Mouse (Mus musculus) hindbrain, embryonic 12.5 days (tissue): ENCODE measurements around the gene Zmynd15. TPM values are rescaled to one million over a fixed set of nuclear protein-coding genes. Genes with fewer than 3 reads are reported as not detected.
A peak's percentile ranks its signal among the peaks of the same experiment; 100 is the strongest.
"Not testable (repeated sequence)": the region's sequence is repeated elsewhere in the genome, so short reads cannot be mapped to it uniquely, and the experiment has no call there.

Source experiments
- ATAC-seq: fragments of 200-750 bp; cut with Nextera tagmentation; 2 replicates; pipeline ENCODE4 v1.8.0; 2017; ENCODE audit warnings: moderate TSS enrichment; ENCODE audit not compliant: low FRiP score
- H3K27ac ChIP-seq: fragments of 300-500 bp; sonication (generic); 2 replicates; pipeline ENCODE4 v1.5.1; 2016; ENCODE audit warnings: mild to moderate bottlenecking
- H3K27me3 ChIP-seq: fragments of 300-500 bp; sonication (generic); 2 replicates; pipeline ENCODE4 v1.6.1; 2016; ENCODE audit warnings: mild to moderate bottlenecking
- H3K36me3 ChIP-seq: fragments of 300-500 bp; sonication (generic); 2 replicates; pipeline ENCODE4 v1.6.1; 2016; ENCODE audit warnings: mild to moderate bottlenecking
- H3K4me1 ChIP-seq: fragments of 300-500 bp; sonication (generic); 2 replicates; pipeline ENCODE4 v1.6.1; 2016
- H3K4me2 ChIP-seq: fragments of 300-500 bp; sonication (generic); replicated peaks from 2 replicates; pipeline ENCODE4 v1.6.1; 2016; ENCODE audit warnings: mild to moderate bottlenecking
- H3K4me3 ChIP-seq: fragments of 300-500 bp; sonication (generic); 2 replicates; pipeline ENCODE4 v1.5.1; 2016; ENCODE audit warnings: mild to moderate bottlenecking
- H3K9ac ChIP-seq: fragments of 300-500 bp; sonication (generic); 2 replicates; pipeline ENCODE4 v1.6.1; 2016; ENCODE audit warnings: mild to moderate bottlenecking, moderate library complexity
- H3K9me3 ChIP-seq: fragments of 300-500 bp; sonication (generic); replicated peaks from 2 replicates; pipeline ENCODE4 v1.6.1; 2016; ENCODE audit warnings: mild to moderate bottlenecking
- WGBS: fragments of 180-500 bp; shearing (Covaris S2); methylation state at CpG from one replicate; pipeline ENCODE4 v1.1.7; 2016; 5-methylcytosine and 5-hydroxymethylcytosine counted together
- polyA plus RNA-seq: library from polyadenylated mRNA; unstranded; fragments of >200 nt; fragmentation: Nextera tagmentation; extraction: Ambion mirVana; gene quantifications from 2 replicates; pipeline ENCODE4 v1.2.1, GENCODE M21; 2016

Gene Zmynd15
- polyA plus RNA-seq, result 0.60 and 1.1 TPM in 2 replicates

GRCm38 (mm10) chr11:70458688-70459600, at the start of gene Zmynd15:
Zmynd15 (plus strand) TSS chr11:70459433.
- H3K36me3 ChIP-seq, result no peaks in the 10 kb centered on the region
- H3K27ac ChIP-seq, result no peak within 1 kb of the TSS
- H3K4me3 ChIP-seq, result peak within 1 kb of the TSS; percentile 40
- no peaks in the 10 kb centered on the region for H3K9me3 ChIP-seq
- 21% methylated on average over 32 of the region's 32 CpGs for WGBS
- peak within 1 kb of the TSS; percentile 75 for H3K4me2 ChIP-seq
- peaks cover 9% of the 10 kb centered on the region; the same call in 1 of the 2 replicates for H3K4me1 ChIP-seq
- H3K9ac ChIP-seq, result peak within 1 kb of the TSS; percentile 63
- ATAC-seq, result no peak
- peaks cover 47% of the 10 kb centered on the region for H3K27me3 ChIP-seq

GRCm38 (mm10) chr11:70409594-70410296, 49.5 kb upstream of the Zmynd15 start, which contains the start of gene Pelp1:
Pelp1 (minus strand) TSS chr11:70410031.
- H3K9me3 ChIP-seq, result no peaks in the 10 kb centered on the region
- peaks cover 13% of the 10 kb centered on the region for H3K36me3 ChIP-seq
- H3K4me3 ChIP-seq, result peak within 1 kb of the TSS; percentile 100
- under 1% methylated on average over 59 of the region's 59 CpGs for WGBS
- H3K9ac ChIP-seq, result peak within 1 kb of the TSS; percentile 97
- peaks cover 16% of the 10 kb centered on the region for H3K4me1 ChIP-seq
- H3K27ac ChIP-seq, result peak within 1 kb of the TSS; percentile 70; the same call in 1 of the 2 replicates
- H3K4me2 ChIP-seq, result peak within 1 kb of the TSS; percentile 98
- peak; percentile 98 for ATAC-seq
- H3K27me3 ChIP-seq, result no peaks in the 10 kb centered on the region

- Histone ChIP-seq H3K9ac (peak overlapping the region; percentile 97), H3K9me3 (no peaks in the 10 kb centered on the region), H3K27ac (0 out of 2 replicates have a peak overlapping the region, but pooled peaks have one; percentile 70), H3K4me1 (peaks cover 16% of the 10 kb centered on the region), H3K27me3 (no peaks in the 10 kb centered on the region), H3K4me2 (peak overlapping the region; percentile 98), H3K4me3 (peak overlapping the region; percentile 100), H3K36me3 (peaks cover 8% of the 10 kb centered on the region)
- 61% methylated on average over 6 of the region's 6 CpGs for WGBS
- ATAC-seq, result no peak
Measured at GRCm38 (mm10) chr11:70410297-70410643, 49.0 kb upstream of the Zmynd15 start.

GRCm38 (mm10) chr11:70412591-70412990, 46.6 kb upstream of the Zmynd15 start:
- WGBS, result 74% methylated on average over 5 of the region's 5 CpGs
- peaks cover 16% of the 10 kb centered on the region for H3K4me1 ChIP-seq
- no peak overlapping the region for H3K9ac ChIP-seq
- H3K4me2 ChIP-seq, result no peak overlapping the region
- H3K36me3 ChIP-seq, result no peaks in the 10 kb centered on the region
- no peaks in the 10 kb centered on the region for H3K27me3 ChIP-seq
- no peak overlapping the region for H3K4me3 ChIP-seq
- no peak for ATAC-seq
- no peaks in the 10 kb centered on the region for H3K9me3 ChIP-seq
- H3K27ac ChIP-seq, result no peak overlapping the region

- no peaks in the 10 kb centered on the region for H3K36me3 ChIP-seq
- 16% methylated on average over 3 of the region's 3 CpGs for WGBS
- no peak overlapping the region for H3K4me2 ChIP-seq
- H3K4me3 ChIP-seq, result no peak overlapping the region
- no peak overlapping the region for H3K9ac ChIP-seq
- H3K9me3 ChIP-seq, result no peaks in the 10 kb centered on the region
- H3K4me1 ChIP-seq, result peaks cover 5% of the 10 kb centered on the region
- no peak overlapping the region for H3K27ac ChIP-seq
- no peaks in the 10 kb centered on the region for H3K27me3 ChIP-seq
- no peak for ATAC-seq
Measured at GRCm38 (mm10) chr11:70413961-70414360, 45.3 kb upstream of the Zmynd15 start.

- H3K27me3 ChIP-seq, result no peaks in the 10 kb centered on the region
- no peaks in the 10 kb centered on the region for H3K9me3 ChIP-seq
- WGBS, result 58% methylated on average over 4 of the region's 4 CpGs
- H3K9ac ChIP-seq, result no peak overlapping the region
- H3K27ac ChIP-seq, result no peak overlapping the region
- no peak overlapping the region for H3K4me3 ChIP-seq
- no peak overlapping the region for H3K4me2 ChIP-seq
- no peaks in the 10 kb centered on the region for H3K4me1 ChIP-seq
- no peaks in the 10 kb centered on the region for H3K36me3 ChIP-seq
- ATAC-seq, result no peak
Measured at GRCm38 (mm10) chr11:70418199-70418598, 41.0 kb upstream of the Zmynd15 start.

GRCm38 (mm10) chr11:70419486-70419885, 39.7 kb upstream of the Zmynd15 start:
- WGBS, result 71% methylated on average over 5 of the region's 5 CpGs
- Histone ChIP-seq H3K4me3 (no peak overlapping the region), H3K4me1 (no peaks in the 10 kb centered on the region), H3K9me3 (no peaks in the 10 kb centered on the region), H3K36me3 (no peaks in the 10 kb centered on the region), H3K9ac (no peak overlapping the region), H3K27ac (no peak overlapping the region), H3K27me3 (no peaks in the 10 kb centered on the region), H3K4me2 (no peak overlapping the region)
- ATAC-seq, result no peak

- 74% methylated on average over 6 of the region's 6 CpGs for WGBS
- not testable (repeated sequence) for H3K27ac ChIP-seq
Measured at GRCm38 (mm10) chr11:70426598-70426997, 32.6 kb upstream of the Zmynd15 start.

GRCm38 (mm10) chr11:70431574-70431973, 27.7 kb upstream of the Zmynd15 start:
- Histone ChIP-seq H3K36me3 (peaks cover 11% of the 10 kb centered on the region), H3K9ac (peak overlapping the region; percentile 13; the same call in 1 of the 2 replicates), H3K4me2 (peak overlapping the region; percentile 62), H3K4me1 (peaks cover 30% of the 10 kb centered on the region), H3K27me3 (no peaks in the 10 kb centered on the region), H3K27ac (peak overlapping the region; percentile 93), H3K9me3 (no peaks in the 10 kb centered on the region), H3K4me3 (peak overlapping the region; percentile 71)
- 30% methylated on average over 5 of the region's 5 CpGs for WGBS
- ATAC-seq, result no peak

More at GRCm38 (mm10) chr11:70426598-70426997, 32.6 kb upstream of the Zmynd15 start:
- not testable (repeated sequence) for H3K36me3 ChIP-seq, H3K4me2 ChIP-seq, H3K4me1 ChIP-seq, H3K4me3 ChIP-seq, H3K27me3 ChIP-seq, H3K9ac ChIP-seq, H3K9me3 ChIP-seq, ATAC-seq

- Histone ChIP-seq H3K4me1 (peaks cover 30% of the 10 kb centered on the region), H3K4me2 (peak within 1 kb of the TSS; percentile 62), H3K9me3 (no peaks in the 10 kb centered on the region), H3K9ac (peak within 1 kb of the TSS; percentile 80), H3K4me3 (peak within 1 kb of the TSS; percentile 71), H3K27ac (peak within 1 kb of the TSS; percentile 93), H3K27me3 (no peaks in the 10 kb centered on the region), H3K36me3 (peaks cover 17% of the 10 kb centered on the region)
- peak; percentile 94 for ATAC-seq
- 2% methylated on average over 56 of the region's 75 CpGs for WGBS
Measured at GRCm38 (mm10) chr11:70432048-70432894, 27.0 kb upstream of the Zmynd15 start, which contains the start of gene Arrb2. Arrb2 (plus strand) TSS chr11:70432635.

GRCm38 (mm10) chr11:70432895-70433568, 26.2 kb upstream of the Zmynd15 start:
- Histone ChIP-seq H3K27ac (peak overlapping the region; percentile 93), H3K36me3 (peaks cover 23% of the 10 kb centered on the region), H3K9me3 (no peaks in the 10 kb centered on the region), H3K4me2 (peak overlapping the region; percentile 62), H3K9ac (peak overlapping the region; percentile 80), H3K27me3 (no peaks in the 10 kb centered on the region), H3K4me1 (peaks cover 30% of the 10 kb centered on the region), H3K4me3 (peak overlapping the region; percentile 71)
- 8% methylated on average over 15 of the region's 15 CpGs for WGBS
- ATAC-seq, result peak; percentile 60
